Mouse (Mus musculus): ENCODE data around the gene Hist2h2aa2. TPM values are rescaled to one million over a fixed set of nuclear protein-coding genes. Genes with fewer than 3 reads are reported as not detected.
A peak's percentile ranks its signal among the peaks of the same experiment; 100 is the strongest.
"Not testable (repeated sequence)": the region's sequence is repeated elsewhere in the genome, so short reads cannot be mapped to it uniquely, and the experiment has no call there.

Hist2h2aa2 gene
- total RNA-seq, 2 experiments from 2014 or later, result 86.2 TPM; not detected in 1

- ATAC-seq (replicated peaks; ENCODE audit: low FRiP score, low TSS enrichment, poor library complexity, severe bottlenecking), result 0 out of 2 replicates have a peak, but pooled peaks have one; percentile 27
Measured at GRCm38 (mm10) chr3:96219191-96219641, 20.9 kb downstream of the Hist2h2aa2 start.

- ATAC-seq (replicated peaks; ENCODE audit: low FRiP score, low TSS enrichment, poor library complexity, severe bottlenecking), result no peak
Measured at GRCm38 (mm10) chr3:96209242-96209641, 30.8 kb downstream of the Hist2h2aa2 start.

GRCm38 (mm10) chr3:96207819-96208218 is 32.3 kb downstream of the Hist2h2aa2 start:
- ATAC-seq (replicated peaks; ENCODE audit: low FRiP score, low TSS enrichment, poor library complexity, severe bottlenecking), result no peak

GRCm38 (mm10) chr3:96199731-96200130 is 40.3 kb downstream of the Hist2h2aa2 start:
- no peak for ATAC-seq (replicated peaks; ENCODE audit: low FRiP score, low TSS enrichment, poor library complexity, severe bottlenecking)

- ATAC-seq (replicated peaks; ENCODE audit: low FRiP score, low TSS enrichment, poor library complexity, severe bottlenecking), result not testable (repeated sequence)
Measured at GRCm38 (mm10) chr3:96198601-96199251, 41.4 kb downstream of the Hist2h2aa2 start.

GRCm38 (mm10) chr3:96198181-96198580 is 41.9 kb downstream of the Hist2h2aa2 start:
- ATAC-seq (replicated peaks; ENCODE audit: low FRiP score, low TSS enrichment, poor library complexity, severe bottlenecking), result peak; percentile 25; the same call in 1 of the 2 replicates

GRCm38 (mm10) chr3:96197129-96197749 is 42.8 kb downstream of the Hist2h2aa2 start:
- ATAC-seq (replicated peaks; ENCODE audit: low FRiP score, low TSS enrichment, poor library complexity, severe bottlenecking), result peak; percentile 86

GRCm38 (mm10) chr3:96196437-96197128 is 43.5 kb downstream of the Hist2h2aa2 start:
- ATAC-seq (replicated peaks; ENCODE audit: low FRiP score, low TSS enrichment, poor library complexity, severe bottlenecking), result no peak

GRCm38 (mm10) chr3:96195616-96196313 is 44.3 kb downstream of the Hist2h2aa2 start:
- no peak for ATAC-seq (replicated peaks; ENCODE audit: low FRiP score, low TSS enrichment, poor library complexity, severe bottlenecking)

GRCm38 (mm10) chr3:96194966-96195365 is 45.1 kb downstream of the Hist2h2aa2 start:
- no peak for ATAC-seq (replicated peaks; ENCODE audit: low FRiP score, low TSS enrichment, poor library complexity, severe bottlenecking)

- no peak for ATAC-seq (replicated peaks; ENCODE audit: low FRiP score, low TSS enrichment, poor library complexity, severe bottlenecking)
Measured at GRCm38 (mm10) chr3:96192977-96193376, 47.1 kb downstream of the Hist2h2aa2 start.

Other genes starting within 250 kb of the Hist2h2aa2 start
- gene Plekho1, start 244.3 kb downstream of the Hist2h2aa2 start, total RNA-seq (2014; fragmentation: Nextera tagmentation), result 0.61 and 5.4 TPM in 2 replicates
- 5.9 and 10.5 TPM in 2 replicates for gene Plekho1, start 244.3 kb downstream of the Hist2h2aa2 start, total RNA-seq (2017)
- 29.7 and 38.8 TPM in 2 replicates for gene Vps45, start 181.8 kb downstream of the Hist2h2aa2 start, total RNA-seq (2014; fragmentation: Nextera tagmentation)
- gene Vps45, start 181.8 kb downstream of the Hist2h2aa2 start, total RNA-seq (2017), result 13.4 and 16.6 TPM in 2 replicates
- 9.7 and 12.3 TPM in 2 replicates for gene Otud7b, start 135.7 kb downstream of the Hist2h2aa2 start, total RNA-seq (2014; fragmentation: Nextera tagmentation)
- gene Otud7b, start 135.7 kb downstream of the Hist2h2aa2 start, total RNA-seq (2017), result 11.7 and 15.5 TPM in 2 replicates
- not detected in 2 replicates for gene Mtmr11, start 78.3 kb downstream of the Hist2h2aa2 start, total RNA-seq (2014; fragmentation: Nextera tagmentation)
- not detected in 2 replicates for gene Mtmr11, start 78.3 kb downstream of the Hist2h2aa2 start, total RNA-seq (2017)
- gene Sf3b4, start 67.9 kb downstream of the Hist2h2aa2 start, total RNA-seq (2014; fragmentation: Nextera tagmentation), result 139 and 173 TPM in 2 replicates
- gene Sf3b4, start 67.9 kb downstream of the Hist2h2aa2 start, total RNA-seq (2017), result 24.7 and 36.9 TPM in 2 replicates
- 1.0 TPM in 1 of 2 replicates, not detected in the other for gene Sv2a, start 59.1 kb downstream of the Hist2h2aa2 start, total RNA-seq (2014; fragmentation: Nextera tagmentation)
- gene Sv2a, start 59.1 kb downstream of the Hist2h2aa2 start, total RNA-seq (2017), result 0.30 TPM in 1 of 2 replicates, not detected in the other
- gene Bola1, start 20.6 kb downstream of the Hist2h2aa2 start, total RNA-seq (2014; fragmentation: Nextera tagmentation), result 35.9 and 55.4 TPM in 2 replicates
- 39.3 and 44.8 TPM in 2 replicates for gene Bola1, start 20.6 kb downstream of the Hist2h2aa2 start, total RNA-seq (2017)
- 13.4 and 16.5 TPM in 2 replicates for gene Hist2h2ab, start 20.4 kb downstream of the Hist2h2aa2 start, total RNA-seq (2014; fragmentation: Nextera tagmentation)
- gene Hist2h2ab, start 20.4 kb downstream of the Hist2h2aa2 start, total RNA-seq (2017), result 180 and 196 TPM in 2 replicates
- 68.5 and 103 TPM in 2 replicates for gene Hist2h2ac, start 19.4 kb downstream of the Hist2h2aa2 start, total RNA-seq (2014; fragmentation: Nextera tagmentation)
- 2,466 and 2,516 TPM in 2 replicates for gene Hist2h2ac, start 19.4 kb downstream of the Hist2h2aa2 start, total RNA-seq (2017)
- 10.8 and 11.4 TPM in 2 replicates for gene Hist2h2be, start 19.2 kb downstream of the Hist2h2aa2 start, total RNA-seq (2014; fragmentation: Nextera tagmentation)
- 7.4 and 10.0 TPM in 2 replicates for gene Hist2h2be, start 19.2 kb downstream of the Hist2h2aa2 start, total RNA-seq (2017)
- 238 and 244 TPM in 2 replicates for gene Hist2h3c2, start 1.1 kb downstream of the Hist2h2aa2 start, total RNA-seq (2014; fragmentation: Nextera tagmentation)
- gene Hist2h3c2, start 1.1 kb downstream of the Hist2h2aa2 start, total RNA-seq (2017), result 41.9 and 280 TPM in 2 replicates
- gene Hist2h2aa1, start 5.2 kb upstream of the Hist2h2aa2 start, total RNA-seq (2014; fragmentation: Nextera tagmentation), result 17.9 and 44.2 TPM in 2 replicates
- 5,412 and 6,422 TPM in 2 replicates for gene Hist2h2aa1, start 5.2 kb upstream of the Hist2h2aa2 start, total RNA-seq (2017)
- 2.9 and 4.4 TPM in 2 replicates for gene Hist2h3c1, start 6.4 kb upstream of the Hist2h2aa2 start, total RNA-seq (2014; fragmentation: Nextera tagmentation)
- not detected in 2 replicates for gene Hist2h3c1, start 6.4 kb upstream of the Hist2h2aa2 start, total RNA-seq (2017)
- 76.1 and 135 TPM in 2 replicates for gene Hist2h4, start 23.0 kb upstream of the Hist2h2aa2 start, total RNA-seq (2014; fragmentation: Nextera tagmentation)
- 49.9 and 105 TPM in 2 replicates for gene Hist2h4, start 23.0 kb upstream of the Hist2h2aa2 start, total RNA-seq (2017)
- 432 and 521 TPM in 2 replicates for gene Hist2h3b, start 28.4 kb upstream of the Hist2h2aa2 start, total RNA-seq (2014; fragmentation: Nextera tagmentation)
- 172 and 646 TPM in 2 replicates for gene Hist2h3b, start 28.4 kb upstream of the Hist2h2aa2 start, total RNA-seq (2017)
- 1,021 and 1,485 TPM in 2 replicates for gene Hist2h2bb, start 29.5 kb upstream of the Hist2h2aa2 start, total RNA-seq (2014; fragmentation: Nextera tagmentation)
- gene Hist2h2bb, start 29.5 kb upstream of the Hist2h2aa2 start, total RNA-seq (2017), result 6,042 and 11,084 TPM in 2 replicates
- gene Fcgr1, start 53.7 kb upstream of the Hist2h2aa2 start, total RNA-seq (2014; fragmentation: Nextera tagmentation), result not detected in 2 replicates
- gene Fcgr1, start 53.7 kb upstream of the Hist2h2aa2 start, total RNA-seq (2017), result 0.11 TPM in 1 of 2 replicates, not detected in the other
- gene BC107364, start 212.0 kb upstream of the Hist2h2aa2 start, total RNA-seq (2014; fragmentation: Nextera tagmentation), result not detected in 2 replicates
- gene BC107364, start 212.0 kb upstream of the Hist2h2aa2 start, total RNA-seq (2017), result not detected in 2 replicates

Measured in megakaryocyte-erythroid progenitor cell, adult 5-6 weeks (primary cell).